ENCODE assay signal across 9 mouse cellular contexts in genomic region chr15:101235728-101236327, GRCm38 (mm10). TPM values are rescaled to one million over a fixed set of nuclear protein-coding genes. Genes with fewer than 3 reads are reported as not detected.
A peak's percentile ranks its signal among the peaks of the same experiment; 100 is the strongest.
DNase-seq lines count a peak whose midpoint lies in the region; ATAC-seq and TF ChIP-seq lines count a peak whose summit lies in the region.
"Had no signal": no experiment of that assay in that cellular context is flagged by ENCODE, and none has a peak within 500 bp of the region (broad histone marks: within the 10 kb centered on the region; RNA-seq: fewer than 3 reads in every experiment).

No protein-coding gene starts in this region.

- peaks cover 18% of the 10 kb centered on the region for H3K36me3 ChIP-seq in lung, embryonic 14.5 days (ENCODE audit: insufficient read depth)
- H3K36me3 ChIP-seq in hindbrain, embryonic 15.5 days = no peaks in the 10 kb centered on the region
- peaks cover 1% of the 10 kb centered on the region for H3K36me3 ChIP-seq in myocyte (ENCODE audit: control insufficient read depth, insufficient read depth)

- H3K9me3 ChIP-seq in lung, embryonic 14.5 days (ENCODE audit: low read depth, low read length) = no peaks in the 10 kb centered on the region
- H3K9me3 ChIP-seq in hindbrain, embryonic 15.5 days = no peaks in the 10 kb centered on the region

- H3K4me2 ChIP-seq in lung, embryonic 14.5 days = peak overlapping the region; percentile 45
- H3K4me2 ChIP-seq in hindbrain, embryonic 15.5 days = no peak overlapping the region
- peak overlapping the region; percentile 47 for H3K4me2 ChIP-seq in myocyte (ENCODE audit: low read depth)

- H3ac ChIP-seq in myocyte (ENCODE audit: control insufficient read depth, insufficient read length) = no peak overlapping the region

- no peak for DNase-seq in frontal cortex, postnatal 25 days (ENCODE audit: low spot score in 2 of 2)
- peak; percentile 41 for DNase-seq in lung, embryonic 14.5 days
- DNase-seq in lung, adult 18-20 months = no peak
- DNase-seq in embryo, embryonic 10.5 days (ENCODE audit: low spot score) = no peak
- DNase-seq in lung, postnatal 36 days = no peak

- 0 out of 2 replicates have a peak, but pooled peaks cover 3% of the 10 kb centered on the region for H3K27me3 ChIP-seq in lung, embryonic 14.5 days (ENCODE audit: insufficient read depth, low read length)
- no peaks in the 10 kb centered on the region for H3K27me3 ChIP-seq in hindbrain, embryonic 15.5 days
- no peaks in the 10 kb centered on the region for H3K27me3 ChIP-seq in myocyte (ENCODE audit: control insufficient read depth, insufficient read depth, insufficient read length)

- peaks cover 6% of the 10 kb centered on the region; the same call in 1 of the 2 replicates for H3K4me1 ChIP-seq in lung, embryonic 14.5 days (ENCODE audit: insufficient read depth)
- peaks cover 23% of the 10 kb centered on the region for H3K4me1 ChIP-seq in hindbrain, embryonic 15.5 days (replicated peaks)

- no peak for TF ChIP-seq POLR2A in myocyte (IDR thresholded peaks at IDR 0.05; ENCODE audit: insufficient read length, low read depth)

- TF ChIP-seq CTCF in lung, embryonic 14.5 days (IDR thresholded peaks at IDR 0.05; ENCODE audit: low read depth) = no peak

- peak; percentile 39 for ATAC-seq in frontal cortex, adult (ENCODE audit: low TSS enrichment)
- peak; percentile 32 for ATAC-seq in lung, embryonic 14.5 days (ENCODE audit: insufficient read depth)
- ATAC-seq in hindbrain, embryonic 15.5 days (ENCODE audit: low FRiP score, low read depth) = peak; percentile 11; the same call in 1 of the 2 replicates
- ATAC-seq: activated CD4-positive, CD25-positive, alpha-beta regulatory T cell, adult 4 months had no signal

- H3K79me2 ChIP-seq in myocyte (ENCODE audit: control insufficient read depth, insufficient read depth) = no peaks in the 10 kb centered on the region

- no peak overlapping the region for H3K4me3 ChIP-seq in lung, embryonic 14.5 days (ENCODE audit: low read depth, low read length)
- no peak overlapping the region for H3K4me3 ChIP-seq in hindbrain, embryonic 15.5 days
- no peak overlapping the region for H3K4me3 ChIP-seq in myocyte

- H3K9ac ChIP-seq in lung, embryonic 14.5 days = peak overlapping the region; percentile 23; the same call in 1 of the 2 replicates
- no peak overlapping the region for H3K9ac ChIP-seq in hindbrain, embryonic 15.5 days

- peak overlapping the region; percentile 86 for H3K27ac ChIP-seq in lung, embryonic 14.5 days (ENCODE audit: low read depth)
- H3K27ac ChIP-seq in hindbrain, embryonic 15.5 days (replicated peaks) = no peak overlapping the region

- 14% methylated on average over 12 of the region's 12 CpGs for WGBS in lung, embryonic 14.5 days
- WGBS in hindbrain, embryonic 15.5 days = 25% methylated on average over 12 of the region's 12 CpGs

TF ChIP-seq in myocyte, 11 proteins besides CTCF, POLR2A, EP300 and RAD21:
- TF ChIP-seq POLR2AphosphoS2 (IDR thresholded peaks at IDR 0.05; ENCODE audit: insufficient read length, low read depth) = no peak
- TF ChIP-seq SRF (IDR thresholded peaks at IDR 0.05; ENCODE audit: control insufficient read depth, insufficient read length, low read depth) = no peak
- no peak for TF ChIP-seq USF1 (IDR thresholded peaks at IDR 0.05; ENCODE audit: low read depth)
- TF ChIP-seq TCF3 (IDR thresholded peaks at IDR 0.05; ENCODE audit: insufficient read length, low read depth) = no peak
- no peak for TF ChIP-seq REST (IDR thresholded peaks at IDR 0.05; ENCODE audit: insufficient read depth, insufficient read length)
- peak in 1 of 3 experiments; percentile 47 for TF ChIP-seq MYOD1 (IDR thresholded peaks at IDR 0.05; ENCODE audit: control insufficient read depth in 1 of 3, insufficient read length in 2 of 3, low read depth in 2 of 3)
TF ChIP-seq in myocyte: peak in this region for 1.

RNA-seq across cellular contexts. Expression of gene Grasp, which starts 11.8 kb away (rescaled TPM):
- polyA plus RNA-seq in lung, embryonic 14.5 days (2014; fragmentation: Nextera tagmentation; extraction: Ambion mirVana) = 7.8 and 10.4 TPM in 2 replicates
- 1.9 and 2.4 TPM in 2 replicates for polyA plus RNA-seq in hindbrain, embryonic 15.5 days (2015; fragmentation: Nextera tagmentation; extraction: Ambion mirVana)
- polyA plus RNA-seq in myocyte (2012; fragmentation: generic; extraction: Trizol) = 11.0 TPM
- polyA plus RNA-seq: activated CD4-positive, CD25-positive, alpha-beta regulatory T cell, adult 4 months had no signal

RNA-seq across cellular contexts. Expression of gene Nr4a1, which starts 18.2 kb away (rescaled TPM):
- polyA plus RNA-seq in lung, embryonic 14.5 days (2014; fragmentation: Nextera tagmentation; extraction: Ambion mirVana) = 8.8 TPM in 2 replicates
- polyA plus RNA-seq in hindbrain, embryonic 15.5 days (2015; fragmentation: Nextera tagmentation; extraction: Ambion mirVana) = 6.6 and 6.9 TPM in 2 replicates
- polyA plus RNA-seq in myocyte (2012; fragmentation: generic; extraction: Trizol) = 15.3 TPM

RNA-seq across cellular contexts. Expression of gene Atg101, which starts 48.2 kb away (rescaled TPM):
- 59.1 and 64.7 TPM in 2 replicates for polyA plus RNA-seq in lung, embryonic 14.5 days (2014; fragmentation: Nextera tagmentation; extraction: Ambion mirVana)
- 75.5 and 76.5 TPM in 2 replicates for polyA plus RNA-seq in hindbrain, embryonic 15.5 days (2015; fragmentation: Nextera tagmentation; extraction: Ambion mirVana)
- polyA plus RNA-seq in myocyte (2012; fragmentation: generic; extraction: Trizol) = 110 TPM

RNA-seq across cellular contexts. Expression of gene 6030408B16Rik, which starts 57.2 kb away (rescaled TPM):
- 41.0 and 41.4 TPM in 2 replicates for polyA plus RNA-seq in lung, embryonic 14.5 days (2014; fragmentation: Nextera tagmentation; extraction: Ambion mirVana)
- polyA plus RNA-seq in hindbrain, embryonic 15.5 days (2015; fragmentation: Nextera tagmentation; extraction: Ambion mirVana) = 0.31 TPM in 1 of 2 replicates, not detected in the other
- 0.16 TPM for polyA plus RNA-seq in myocyte (2012; fragmentation: generic; extraction: Trizol)
